Mouse (Mus musculus) myocyte (in vitro differentiated cells): ENCODE measurements at regions not wholly inside any gene's neighbourhood (a gene's known extent, or its start where the extent isn't known, plus 50 kb on each side); places are given as distances from the start of the nearest gene placed in this dataset.

Experiments
- H3K27me3 ChIP-seq: one replicate; pipeline ENCODE4 v1.6.1; 2011; ENCODE audit not compliant: control insufficient read depth, insufficient read depth, insufficient read length
- H3K36me3 ChIP-seq: one replicate; pipeline ENCODE4 v1.6.1; 2011; ENCODE audit not compliant: control insufficient read depth, insufficient read depth
- H3K4me2 ChIP-seq: one replicate; pipeline ENCODE4 v1.6.1; 2011; ENCODE audit warnings: low read depth, control low read depth
- H3K4me3 ChIP-seq: one replicate; pipeline ENCODE4 v1.5.1; 2011; ENCODE audit warnings: mild to moderate bottlenecking, control low read depth, moderate library complexity
- H3K79me2 ChIP-seq: one replicate; pipeline ENCODE4 v1.6.1; 2011; ENCODE audit not compliant: control insufficient read depth, insufficient read depth
- H3ac ChIP-seq: one replicate; pipeline ENCODE4 v1.6.1; 2011; ENCODE audit not compliant: control insufficient read depth, insufficient read length
- CEBPB ChIP-seq: IDR thresholded peaks from 2 replicates; pipeline ENCODE4 v1.6.1; 2011; ENCODE audit warnings: mild to moderate bottlenecking, moderate library complexity; ENCODE audit not compliant: poor library complexity, insufficient read depth, severe bottlenecking
- E2F4 ChIP-seq: IDR thresholded peaks from one replicate; pipeline ENCODE4 v1.6.1; 2011; ENCODE audit warnings: mild to moderate bottlenecking, control low read depth, moderate library complexity; ENCODE audit not compliant: insufficient read depth
- MAX ChIP-seq: IDR thresholded peaks from one replicate; pipeline ENCODE4 v1.6.1; 2011; ENCODE audit warnings: low read depth, mild to moderate bottlenecking, control low read depth
- MYOD1 ChIP-seq, 3 experiments: IDR thresholded peaks; one replicate each; pipeline ENCODE4 v1.6.1; 2011; ENCODE audit warnings: control low read depth in 2 of 3, low read depth in 2 of 3, mild to moderate bottlenecking in 2 of 3, moderate library complexity in 1 of 3; ENCODE audit not compliant: insufficient read length in 2 of 3, control insufficient read depth in 1 of 3
- MYOG ChIP-seq, 3 experiments: IDR thresholded peaks; one replicate each; pipeline ENCODE4 v1.6.1; 2011; ENCODE audit warnings: control low read depth in 2 of 3, low read depth in 2 of 3, mild to moderate bottlenecking in 2 of 3; ENCODE audit not compliant: insufficient read length in 2 of 3, control insufficient read depth in 1 of 3, insufficient read depth in 1 of 3
- POLR2A ChIP-seq: IDR thresholded peaks from one replicate; pipeline ENCODE4 v1.6.1; 2011; ENCODE audit warnings: low read depth, mild to moderate bottlenecking, control low read depth, moderate library complexity; ENCODE audit not compliant: insufficient read length
- POLR2AphosphoS2 ChIP-seq: IDR thresholded peaks from one replicate; pipeline ENCODE4 v1.6.1; 2011; ENCODE audit warnings: low read depth, control low read depth; ENCODE audit not compliant: insufficient read length
- REST ChIP-seq: IDR thresholded peaks from one replicate; pipeline ENCODE4 v1.6.1; 2011; ENCODE audit warnings: mild to moderate bottlenecking, control low read depth, moderate library complexity; ENCODE audit not compliant: insufficient read depth, insufficient read length
- SRF ChIP-seq: IDR thresholded peaks from one replicate; pipeline ENCODE4 v1.6.1; 2011; ENCODE audit warnings: low read depth; ENCODE audit not compliant: control insufficient read depth, insufficient read length
- TCF12 ChIP-seq: IDR thresholded peaks from one replicate; pipeline ENCODE4 v1.6.1; 2011; ENCODE audit warnings: mild to moderate bottlenecking, control low read depth; ENCODE audit not compliant: poor library complexity, insufficient read depth, severe bottlenecking
- TCF3 ChIP-seq: IDR thresholded peaks from one replicate; pipeline ENCODE4 v1.6.1; 2011; ENCODE audit warnings: low read depth, control low read depth; ENCODE audit not compliant: insufficient read length
- USF1 ChIP-seq: IDR thresholded peaks from one replicate; pipeline ENCODE4 v1.6.1; 2011; ENCODE audit warnings: low read depth, mild to moderate bottlenecking, control low read depth, moderate library complexity

- no peak overlapping the region for H3K4me3 ChIP-seq
- no peak for TF ChIP-seq POLR2AphosphoS2
- no peak for TF ChIP-seq TCF3
- TF ChIP-seq REST: no peak
- TF ChIP-seq SRF: no peak
- TF ChIP-seq TCF12: no peak
- TF ChIP-seq MYOG (IDR thresholded peaks at IDR 0.05; ENCODE audit: control insufficient read depth in 1 of 3, insufficient read depth in 1 of 3, insufficient read length in 2 of 3, low read depth in 2 of 3): no peak
- no peak for TF ChIP-seq E2F4
- no peak for TF ChIP-seq USF1
- no peaks in the 10 kb centered on the region for H3K27me3 ChIP-seq
- H3ac ChIP-seq: no peak overlapping the region
- no peaks in the 10 kb centered on the region for H3K79me2 ChIP-seq
- H3K36me3 ChIP-seq: no peaks in the 10 kb centered on the region
- H3K4me2 ChIP-seq: no peak overlapping the region
These were observed 119.3 kb downstream of the Btg1 start for GRCm38 (mm10) chr10:96735885-96736628.

DNA sequence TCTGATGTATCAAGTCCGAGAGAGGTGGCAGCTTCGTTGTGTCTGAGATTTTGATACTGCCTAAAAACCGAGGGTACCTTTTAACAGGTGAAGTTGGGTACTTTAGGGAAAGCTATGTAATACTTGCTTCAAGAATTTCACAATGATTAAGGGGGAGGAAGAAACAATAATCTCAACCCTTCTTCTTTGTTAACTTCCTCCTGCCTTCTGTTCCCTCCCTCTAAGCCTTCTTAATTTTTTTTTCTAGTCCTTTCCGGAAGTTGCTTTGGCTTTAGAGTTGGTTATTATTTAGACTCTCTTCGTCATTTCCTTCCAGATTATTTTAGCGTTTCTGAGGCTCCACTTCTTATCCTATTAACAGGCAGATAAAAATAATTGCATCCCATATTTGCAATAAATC, 121.2 kb downstream of the Btg1 start:
- no peaks in the 10 kb centered on the region for H3K36me3 ChIP-seq
- H3K4me2 ChIP-seq: no peak overlapping the region
- H3K27me3 ChIP-seq: no peaks in the 10 kb centered on the region
- no peaks in the 10 kb centered on the region for H3K79me2 ChIP-seq
- H3ac ChIP-seq: no peak overlapping the region
- TF ChIP-seq REST (no peak), CEBPB (no peak), MAX (no peak), SRF (no peak), MYOD1 (IDR thresholded peaks at IDR 0.05; ENCODE audit: control insufficient read depth in 1 of 3, insufficient read length in 2 of 3, low read depth in 2 of 3) (no peak), MYOG (IDR thresholded peaks at IDR 0.05; ENCODE audit: control insufficient read depth in 1 of 3, insufficient read depth in 1 of 3, insufficient read length in 2 of 3, low read depth in 2 of 3) (no peak), TCF3 (no peak), E2F4 (no peak), POLR2A (no peak), POLR2AphosphoS2 (no peak)
- H3K4me3 ChIP-seq: no peak overlapping the region

- Histone ChIP-seq H3K79me2 (no peaks in the 10 kb centered on the region), H3ac (no peak overlapping the region), H3K36me3 (no peaks in the 10 kb centered on the region), H3K4me2 (no peak overlapping the region), H3K27me3 (no peaks in the 10 kb centered on the region), H3K4me3 (no peak overlapping the region)
- no peak for TF ChIP-seq CEBPB
- no peak for TF ChIP-seq SRF
- TF ChIP-seq MYOD1 (IDR thresholded peaks at IDR 0.05; ENCODE audit: control insufficient read depth in 1 of 3, insufficient read length in 2 of 3, low read depth in 2 of 3): no peak
- TF ChIP-seq POLR2AphosphoS2: no peak
- TF ChIP-seq MYOG (IDR thresholded peaks at IDR 0.05; ENCODE audit: control insufficient read depth in 1 of 3, insufficient read depth in 1 of 3, insufficient read length in 2 of 3, low read depth in 2 of 3): no peak
- no peak for TF ChIP-seq TCF12
- TF ChIP-seq USF1: no peak
- TF ChIP-seq TCF3: no peak
- no peak for TF ChIP-seq E2F4
- TF ChIP-seq REST: no peak
- no peak for TF ChIP-seq POLR2A
These were observed 121.8 kb downstream of the Btg1 start for GRCm38 (mm10) chr10:96738606-96739005.

DNA sequence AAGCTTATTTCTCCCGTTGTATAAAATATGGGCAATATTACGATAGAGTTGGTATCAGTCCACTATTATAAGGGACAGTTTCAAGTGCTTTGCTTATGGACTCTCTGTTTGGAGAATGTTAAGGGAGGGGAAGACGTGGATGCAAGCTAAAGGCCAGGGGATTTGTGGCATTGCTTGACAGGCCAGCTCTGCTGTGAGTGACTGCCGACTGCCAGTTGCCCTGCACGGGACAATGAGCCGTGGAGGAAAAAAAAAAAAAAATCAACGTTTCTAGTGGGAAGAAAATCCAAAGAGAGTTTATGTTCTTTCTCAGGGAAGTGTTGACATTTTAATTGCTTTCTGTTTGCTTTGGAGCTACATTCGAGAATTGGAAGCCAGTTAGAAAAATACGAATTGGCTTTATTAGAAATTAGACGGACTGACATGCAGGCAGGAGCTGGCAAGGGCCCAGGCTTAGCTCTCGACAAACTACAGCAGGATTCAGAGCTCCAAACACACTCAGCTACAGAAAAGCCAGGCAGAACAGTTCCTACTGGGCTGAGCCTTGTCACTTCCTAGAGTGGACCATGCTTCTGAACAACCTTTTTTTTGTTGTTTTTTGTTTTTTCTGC, 127.5 kb downstream of the Btg1 start:
- Histone ChIP-seq H3K79me2 (no peaks in the 10 kb centered on the region), H3K27me3 (no peaks in the 10 kb centered on the region), H3ac (no peak overlapping the region), H3K4me2 (no peak overlapping the region), H3K36me3 (no peaks in the 10 kb centered on the region), H3K4me3 (no peak overlapping the region)
- no peak for TF ChIP-seq POLR2A
- no peak for TF ChIP-seq TCF12
- TF ChIP-seq MYOD1 (IDR thresholded peaks at IDR 0.05; ENCODE audit: control insufficient read depth in 1 of 3, insufficient read length in 2 of 3, low read depth in 2 of 3): no peak
- TF ChIP-seq REST: no peak
